12 mouse cellular contexts compared by ENCODE assay signal in the genomic region with DNA sequence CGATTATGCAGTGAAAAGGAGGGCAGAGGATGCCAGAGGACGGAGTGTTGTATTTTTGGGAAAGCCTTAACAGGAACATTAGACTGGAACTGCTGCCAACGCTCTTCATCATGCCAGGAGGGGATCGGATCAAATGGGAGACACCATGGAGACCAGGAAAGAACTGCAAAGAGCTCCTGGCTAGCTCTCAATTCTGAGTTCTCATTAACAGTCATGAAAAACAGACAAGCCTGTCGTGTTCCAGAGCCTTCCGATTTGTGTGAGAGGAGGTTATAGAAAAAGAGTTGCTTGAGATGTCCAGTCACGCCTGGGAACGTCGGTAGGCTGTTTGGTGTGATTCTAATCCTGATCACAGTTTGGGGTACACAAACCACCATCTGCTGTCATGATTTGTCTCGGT. TPM values are rescaled to one million over a fixed set of nuclear protein-coding genes. Genes with fewer than 3 reads are reported as not detected.
DNase-seq lines count a peak whose midpoint lies in the region; ATAC-seq lines count a peak whose summit lies in the region.
"Had no signal": no experiment of that assay in that cellular context is flagged by ENCODE, and none has a peak within 500 bp of the region (broad histone marks: within the 10 kb centered on the region; RNA-seq: fewer than 3 reads in every experiment).

No protein-coding gene starts in this region.

- H3K36me3 ChIP-seq in hindbrain, embryonic 13.5 days, result no peaks in the 10 kb centered on the region
- H3K36me3 ChIP-seq in hindbrain, embryonic 11.5 days (ENCODE audit: control insufficient read depth, insufficient read depth, low read length), result no peaks in the 10 kb centered on the region
- no peaks in the 10 kb centered on the region for H3K36me3 ChIP-seq in heart, embryonic 10.5 days
- H3K36me3 ChIP-seq: limb, embryonic 13.5 days had no signal

- H3K4me2 ChIP-seq in hindbrain, embryonic 13.5 days, result no peak overlapping the region
- no peak overlapping the region for H3K4me2 ChIP-seq in hindbrain, embryonic 11.5 days (replicated peaks; ENCODE audit: low read depth, low read length)
- H3K4me2 ChIP-seq: limb, embryonic 13.5 days had no signal

- 0 out of 2 replicates have a peak, but pooled peaks cover 5% of the 10 kb centered on the region for H3K4me1 ChIP-seq in hindbrain, embryonic 13.5 days (replicated peaks)
- no peaks in the 10 kb centered on the region for H3K4me1 ChIP-seq in hindbrain, embryonic 11.5 days (replicated peaks; ENCODE audit: control insufficient read depth, insufficient read depth, low read length)
- H3K4me1 ChIP-seq in heart, embryonic 10.5 days, result no peaks in the 10 kb centered on the region
- H3K4me1 ChIP-seq: megakaryocyte, embryonic 14.5 days had no signal

- DNase-seq in hindbrain, embryonic 11.5 days (ENCODE audit: low spot score), result no peak
- peak; percentile 9 to 13 for DNase-seq in cerebellum, postnatal 36 days
- peak; percentile 70 to 94 for DNase-seq in layer of hippocampus, postnatal 14 days (ENCODE audit: low spot score in 2 of 2)
- DNase-seq in right cerebral cortex, postnatal 10 days (ENCODE audit: low spot score in 2 of 2), result peak; percentile 86 to 90
- no peak for DNase-seq in heart, embryonic 10.5 days (ENCODE audit: low spot score)
- no peak for DNase-seq in urinary bladder, postnatal 25 days (ENCODE audit: low spot score)
- DNase-seq: heart, postnatal 10 days had no signal

- 73% methylated on average over 10 of the region's 10 CpGs for WGBS in hindbrain, embryonic 13.5 days
- 93% methylated on average over 10 of the region's 10 CpGs for WGBS in hindbrain, embryonic 11.5 days
- 86% methylated on average over 10 of the region's 10 CpGs for WGBS in heart, embryonic 10.5 days

- H3K27me3 ChIP-seq in hindbrain, embryonic 13.5 days, result no peaks in the 10 kb centered on the region
- no peaks in the 10 kb centered on the region for H3K27me3 ChIP-seq in hindbrain, embryonic 11.5 days (ENCODE audit: control insufficient read depth, insufficient read depth, low read length)
- H3K27me3 ChIP-seq in heart, embryonic 10.5 days (ENCODE audit: insufficient read depth, poor library complexity, severe bottlenecking), result no peaks in the 10 kb centered on the region
- H3K27me3 ChIP-seq: limb, embryonic 13.5 days had no signal

- no peak overlapping the region for H3K4me3 ChIP-seq in hindbrain, embryonic 13.5 days
- H3K4me3 ChIP-seq in hindbrain, embryonic 11.5 days (ENCODE audit: low read depth, low read length), result no peak overlapping the region
- H3K4me3 ChIP-seq in heart, embryonic 10.5 days, result no peak overlapping the region
- H3K4me3 ChIP-seq: limb, embryonic 13.5 days; megakaryocyte, embryonic 14.5 days had no signal

- ATAC-seq in hindbrain, embryonic 13.5 days (ENCODE audit: low FRiP score), result peak; percentile 77
- ATAC-seq in hindbrain, embryonic 11.5 days (ENCODE audit: low FRiP score), result no peak
- ATAC-seq in megakaryocyte-erythroid progenitor cell, adult 5-6 weeks (replicated peaks; ENCODE audit: low FRiP score, low TSS enrichment, poor library complexity, severe bottlenecking), result no peak

- H3K9me3 ChIP-seq in hindbrain, embryonic 13.5 days, result no peaks in the 10 kb centered on the region
- no peaks in the 10 kb centered on the region for H3K9me3 ChIP-seq in hindbrain, embryonic 11.5 days (ENCODE audit: control insufficient read depth, low read length)
- no peaks in the 10 kb centered on the region for H3K9me3 ChIP-seq in heart, embryonic 10.5 days
- H3K9me3 ChIP-seq: limb, embryonic 13.5 days; megakaryocyte, embryonic 14.5 days had no signal

- H3K27ac ChIP-seq in hindbrain, embryonic 13.5 days, result no peak overlapping the region
- no peak overlapping the region for H3K27ac ChIP-seq in hindbrain, embryonic 11.5 days (ENCODE audit: low read depth, low read length)
- H3K27ac ChIP-seq in heart, embryonic 10.5 days, result no peak overlapping the region
- H3K27ac ChIP-seq: limb, embryonic 13.5 days had no signal

- H3K9ac ChIP-seq in hindbrain, embryonic 13.5 days, result no peak overlapping the region
- no peak overlapping the region for H3K9ac ChIP-seq in hindbrain, embryonic 11.5 days (ENCODE audit: low read depth, low read length)
- H3K9ac ChIP-seq: limb, embryonic 13.5 days had no signal

RNA-seq across cellular contexts. Expression of a gene that starts 39.0 kb away (rescaled TPM):
- 6.8 and 7.6 TPM in 2 replicates for polyA plus RNA-seq in hindbrain, embryonic 13.5 days (2015; fragmentation: Nextera tagmentation; extraction: Ambion mirVana)
- polyA plus RNA-seq in hindbrain, embryonic 11.5 days (2014; fragmentation: Nextera tagmentation; extraction: Ambion mirVana), result 8.0 and 10.3 TPM in 2 replicates
- total RNA-seq in layer of hippocampus, postnatal 14 days (2021), result 10 to 100 TPM; 11.5 to 11.9 TPM
- 2.8 and 3.1 TPM in 2 replicates for polyA plus RNA-seq in heart, embryonic 10.5 days (2016; fragmentation: Nextera tagmentation; extraction: Ambion mirVana)
- total RNA-seq in megakaryocyte-erythroid progenitor cell, adult 5-6 weeks (2014; fragmentation: Nextera tagmentation), result 1.7 and 6.6 TPM in 2 replicates
- total RNA-seq in megakaryocyte-erythroid progenitor cell, adult 5-6 weeks (2017), result 6.9 and 17.8 TPM in 2 replicates
- polyA plus RNA-seq: small intestine, adult 2 months had no signal

Comparison
In these comparisons a context has a peak if more than half of its experiments do, and no peak if none do; other contexts are left out.
1. DNase-seq: peak in cerebellum, postnatal 36 days (2 of 2), layer of hippocampus, postnatal 14 days (2 of 2) and right cerebral cortex, postnatal 10 days (2 of 2); none in hindbrain, embryonic 11.5 days (single experiment), heart, embryonic 10.5 days (single experiment) and urinary bladder, postnatal 25 days (single experiment).